Mouse (Mus musculus): ENCODE data around the gene Nlrc5. TPM values are rescaled to one million over a fixed set of nuclear protein-coding genes. Genes with fewer than 3 reads are reported as not detected.
A peak's percentile ranks its signal among the peaks of the same experiment; 100 is the strongest.

The Nlrc5 gene
- polyA plus RNA-seq, 2 experiments: 0.23 to 0.28 TPM

GRCm38 (mm10) chr8:94540025-94540424 lies 105.9 kb downstream of the Nlrc5 start:
- Histone ChIP-seq H3K27ac (replicated peaks; ENCODE audit: low read depth, low read length) (no peak overlapping the region), H3K4me3 (replicated peaks; ENCODE audit: low read length) (no peak overlapping the region), H3K4me2 (replicated peaks; ENCODE audit: low read depth, low read length, severe bottlenecking) (no peak overlapping the region), H3K36me3 (ENCODE audit: control insufficient read depth, insufficient read depth, low read length) (no peaks in the 10 kb centered on the region), H3K4me1 (ENCODE audit: control insufficient read depth, insufficient read depth, low read length) (0 out of 2 replicates have a peak, but pooled peaks cover 7% of the 10 kb centered on the region), H3K27me3 (ENCODE audit: control insufficient read depth, insufficient read depth, low read length) (0 out of 2 replicates have a peak, but pooled peaks cover 1% of the 10 kb centered on the region), H3K9me3 (ENCODE audit: control insufficient read depth, low read length) (no peaks in the 10 kb centered on the region), H3K9ac (ENCODE audit: low read depth, low read length, severe bottlenecking) (no peak overlapping the region)
- 100% methylated on average over 2 of the region's 2 CpGs for WGBS
- DNase-seq (ENCODE audit: low spot score) (no peak), ATAC-seq (ENCODE audit: low FRiP score, low read depth) (no peak)
- TF ChIP-seq POLR2A (IDR thresholded peaks at IDR 0.05; ENCODE audit: borderline replicate concordance, extremely low read depth, insufficient read depth, insufficient read length): no peak

- no peak overlapping the region for H3K9ac ChIP-seq (ENCODE audit: low read depth, low read length, severe bottlenecking)
- H3K4me2 ChIP-seq (replicated peaks; ENCODE audit: low read depth, low read length, severe bottlenecking): no peak overlapping the region
- H3K27ac ChIP-seq (replicated peaks; ENCODE audit: low read depth, low read length): no peak overlapping the region
- no peak for TF ChIP-seq POLR2A (IDR thresholded peaks at IDR 0.05; ENCODE audit: borderline replicate concordance, extremely low read depth, insufficient read depth, insufficient read length)
- H3K4me3 ChIP-seq (replicated peaks; ENCODE audit: low read length): no peak overlapping the region
- H3K9me3 ChIP-seq (ENCODE audit: control insufficient read depth, low read length): no peaks in the 10 kb centered on the region
- H3K36me3 ChIP-seq (ENCODE audit: control insufficient read depth, insufficient read depth, low read length): no peaks in the 10 kb centered on the region
- no peak for DNase-seq (ENCODE audit: low spot score)
- ATAC-seq (ENCODE audit: low FRiP score, low read depth): no peak
- H3K4me1 ChIP-seq (ENCODE audit: control insufficient read depth, insufficient read depth, low read length): 0 out of 2 replicates have a peak, but pooled peaks cover 7% of the 10 kb centered on the region
- WGBS: 61% methylated on average over 16 of the region's 18 CpGs
- H3K27me3 ChIP-seq (ENCODE audit: control insufficient read depth, insufficient read depth, low read length): no peaks in the 10 kb centered on the region
Measured at GRCm38 (mm10) chr8:94540889-94541795, 107.0 kb downstream of the Nlrc5 start.

- ATAC-seq (ENCODE audit: low FRiP score, low read depth) (peak; percentile 26; the same call in 1 of the 2 replicates), DNase-seq (ENCODE audit: low spot score) (no peak)
- WGBS: 16% methylated on average over 8 of the region's 8 CpGs
- no peak for TF ChIP-seq POLR2A (IDR thresholded peaks at IDR 0.05; ENCODE audit: borderline replicate concordance, extremely low read depth, insufficient read depth, insufficient read length)
- Histone ChIP-seq H3K36me3 (ENCODE audit: control insufficient read depth, insufficient read depth, low read length) (no peaks in the 10 kb centered on the region), H3K27ac (replicated peaks; ENCODE audit: low read depth, low read length) (no peak overlapping the region), H3K4me3 (replicated peaks; ENCODE audit: low read length) (no peak overlapping the region), H3K9ac (ENCODE audit: low read depth, low read length, severe bottlenecking) (no peak overlapping the region), H3K9me3 (ENCODE audit: control insufficient read depth, low read length) (no peaks in the 10 kb centered on the region), H3K4me1 (ENCODE audit: control insufficient read depth, insufficient read depth, low read length) (0 out of 2 replicates have a peak, but pooled peaks cover 7% of the 10 kb centered on the region), H3K4me2 (replicated peaks; ENCODE audit: low read depth, low read length, severe bottlenecking) (peak overlapping the region; percentile 13; the same call in 1 of the 2 replicates), H3K27me3 (ENCODE audit: control insufficient read depth, insufficient read depth, low read length) (no peaks in the 10 kb centered on the region)
Measured at GRCm38 (mm10) chr8:94543981-94544380, 109.8 kb downstream of the Nlrc5 start.

DNA sequence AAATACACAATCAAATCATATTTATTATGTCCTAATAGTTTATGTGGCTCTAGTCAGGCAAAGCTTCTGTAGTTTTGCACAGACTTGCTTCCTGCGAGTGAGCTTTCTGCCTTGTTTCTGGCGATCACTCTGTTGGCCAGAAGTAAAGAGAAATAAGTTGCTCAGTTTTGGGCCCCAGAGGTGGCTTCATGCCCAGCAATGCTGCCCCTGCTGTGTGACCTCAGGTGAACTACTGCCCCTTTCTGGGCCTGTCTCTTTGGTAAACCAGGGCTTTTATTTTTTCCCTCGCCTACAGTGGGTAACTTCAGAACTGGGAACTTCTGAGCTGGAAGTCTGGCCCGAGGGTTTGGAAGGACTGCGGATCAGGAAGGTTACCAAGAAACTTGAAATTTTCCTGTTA lies 114.9 kb downstream of the Nlrc5 start:
- Histone ChIP-seq H3K9ac (ENCODE audit: low read depth, low read length, severe bottlenecking) (no peak overlapping the region), H3K4me2 (replicated peaks; ENCODE audit: low read depth, low read length, severe bottlenecking) (no peak overlapping the region), H3K27me3 (ENCODE audit: control insufficient read depth, insufficient read depth, low read length) (no peaks in the 10 kb centered on the region), H3K4me3 (replicated peaks; ENCODE audit: low read length) (no peak overlapping the region), H3K36me3 (ENCODE audit: control insufficient read depth, insufficient read depth, low read length) (no peaks in the 10 kb centered on the region), H3K27ac (replicated peaks; ENCODE audit: low read depth, low read length) (no peak overlapping the region), H3K4me1 (ENCODE audit: control insufficient read depth, insufficient read depth, low read length) (peaks cover 5% of the 10 kb centered on the region; the same call in 1 of the 2 replicates), H3K9me3 (ENCODE audit: control insufficient read depth, low read length) (no peaks in the 10 kb centered on the region)
- DNase-seq (ENCODE audit: low spot score) (no peak), ATAC-seq (ENCODE audit: low FRiP score, low read depth) (no peak)
- no peak for TF ChIP-seq POLR2A (IDR thresholded peaks at IDR 0.05; ENCODE audit: borderline replicate concordance, extremely low read depth, insufficient read depth, insufficient read length)
- 79% methylated on average over 5 of the region's 5 CpGs for WGBS

GRCm38 (mm10) chr8:94549482-94549881 lies 115.3 kb downstream of the Nlrc5 start:
- ATAC-seq (ENCODE audit: low FRiP score, low read depth) (no peak), DNase-seq (ENCODE audit: low spot score) (no peak)
- Histone ChIP-seq H3K4me3 (replicated peaks; ENCODE audit: low read length) (no peak overlapping the region), H3K9ac (ENCODE audit: low read depth, low read length, severe bottlenecking) (no peak overlapping the region), H3K27me3 (ENCODE audit: control insufficient read depth, insufficient read depth, low read length) (no peaks in the 10 kb centered on the region), H3K4me2 (replicated peaks; ENCODE audit: low read depth, low read length, severe bottlenecking) (no peak overlapping the region), H3K36me3 (ENCODE audit: control insufficient read depth, insufficient read depth, low read length) (no peaks in the 10 kb centered on the region), H3K9me3 (ENCODE audit: control insufficient read depth, low read length) (no peaks in the 10 kb centered on the region), H3K4me1 (ENCODE audit: control insufficient read depth, insufficient read depth, low read length) (peaks cover under 1% of the 10 kb centered on the region; the same call in 1 of the 2 replicates), H3K27ac (replicated peaks; ENCODE audit: low read depth, low read length) (no peak overlapping the region)
- WGBS: 58% methylated on average over 5 of the region's 5 CpGs
- TF ChIP-seq POLR2A (IDR thresholded peaks at IDR 0.05; ENCODE audit: borderline replicate concordance, extremely low read depth, insufficient read depth, insufficient read length): no peak
